Mouse (Mus musculus) G1E (cell line): ENCODE measurements at regions not wholly inside any gene's neighbourhood (a gene's known extent, or its start where the extent isn't known, plus 50 kb on each side); places are given as distances from the start of the nearest gene placed in this dataset.

Experiments used
- CTCF ChIP-seq: IDR thresholded peaks from 2 replicates; pipeline ENCODE4 v1.5.1; 2012; ENCODE audit warnings: low read depth, low read length, inconsistent platforms, mixed read lengths
- GATA1 ChIP-seq: IDR thresholded peaks from 2 replicates; pipeline ENCODE4 v1.6.1; 2012; ENCODE audit warnings: borderline replicate concordance, low read length, inconsistent platforms, mixed read lengths
- GATA2 ChIP-seq: IDR thresholded peaks from 2 replicates; pipeline ENCODE4 v1.6.1; 2012; ENCODE audit warnings: low read depth, low read length, inconsistent platforms, borderline replicate concordance
- POLR2AphosphoS5 ChIP-seq: IDR thresholded peaks from 2 replicates; pipeline ENCODE4 v1.6.1; 2012; ENCODE audit warnings: low read depth, low read length, inconsistent platforms; ENCODE audit not compliant: insufficient replicate concordance
- TAL1 ChIP-seq: conservative IDR thresholded peaks from 2 replicates; pipeline ENCODE4 v1.6.1; 2012; ENCODE audit warnings: low read depth, low read length, inconsistent platforms, mixed read lengths

DNA sequence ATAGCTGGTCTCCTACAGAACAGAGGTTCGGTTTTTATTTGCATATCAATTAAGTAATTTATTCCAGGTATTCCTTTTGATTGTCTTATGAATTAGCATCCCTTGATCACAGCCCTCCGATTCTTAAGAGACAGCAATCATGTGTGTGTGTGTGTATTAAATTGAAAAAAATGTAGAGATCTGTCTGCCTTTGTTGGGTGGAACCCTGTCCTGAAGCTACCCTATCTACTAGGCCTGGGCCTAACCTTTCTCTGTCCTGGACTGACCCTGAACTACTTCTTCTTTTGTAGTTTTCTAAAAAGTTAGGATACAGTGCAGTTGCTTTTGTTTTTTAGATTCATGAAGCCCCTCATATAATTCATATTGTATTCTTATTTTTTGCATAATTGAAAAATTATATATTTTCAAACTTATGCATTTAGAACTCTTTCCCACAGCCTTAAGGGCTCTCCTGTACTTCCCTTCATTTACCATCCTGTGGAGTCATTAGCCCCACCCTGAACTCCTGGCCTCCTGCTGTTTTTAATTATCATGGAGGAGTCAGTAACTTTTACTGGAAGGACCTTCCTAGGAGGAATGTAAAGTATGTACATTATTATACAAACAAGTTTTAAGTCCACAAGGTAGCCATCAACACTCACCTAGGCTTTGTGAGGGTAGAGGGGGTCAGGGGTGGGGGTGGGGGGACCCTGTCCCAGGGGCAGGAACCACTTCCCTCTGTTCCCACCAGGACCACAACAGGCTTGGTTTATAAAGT is 245.6 kb upstream of the Slitrk5 start:
- no peak for TF ChIP-seq CTCF
- no peak for TF ChIP-seq GATA1
- no peak for TF ChIP-seq TAL1
- TF ChIP-seq POLR2AphosphoS5 = no peak
- no peak for TF ChIP-seq GATA2
